Mouse (Mus musculus) stomach, postnatal 0 days (tissue): ENCODE data around the gene Olfr316. TPM values are rescaled to one million over a fixed set of nuclear protein-coding genes. Genes with fewer than 3 reads are reported as not detected.

Experiments
- ATAC-seq: fragments of 200-750 bp; cut with Nextera tagmentation; 2 replicates; pipeline ENCODE4 v1.8.0; 2017; ENCODE audit not compliant: low FRiP score, low TSS enrichment
- DNase-seq: peaks from one replicate; pipeline ENCODE4 v3.0.0-alpha.2; 2016; ENCODE audit warnings: low spot score
- H3K27ac ChIP-seq: fragments of 300-500 bp; sonication (generic); replicated peaks from 2 replicates; pipeline ENCODE4 v1.5.1; 2014; ENCODE audit warnings: mild to moderate bottlenecking, control low read depth
- H3K27me3 ChIP-seq: fragments of 300-500 bp; sonication (generic); 2 replicates; pipeline ENCODE4 v1.6.1; 2014; ENCODE audit warnings: low read length; ENCODE audit not compliant: control insufficient read depth, insufficient read depth
- H3K36me3 ChIP-seq: fragments of 300-500 bp; sonication (generic); 2 replicates; pipeline ENCODE4 v1.6.1; 2014; ENCODE audit warnings: low read length, mixed read lengths; ENCODE audit not compliant: control insufficient read depth, insufficient read depth
- H3K4me1 ChIP-seq: fragments of 300-500 bp; sonication (generic); replicated peaks from 2 replicates; pipeline ENCODE4 v1.6.1; 2014; ENCODE audit warnings: antibody characterized with exemption; ENCODE audit not compliant: control insufficient read depth, insufficient read depth
- H3K4me2 ChIP-seq: fragments of 300-500 bp; sonication (generic); replicated peaks from 2 replicates; pipeline ENCODE4 v1.6.1; 2014; ENCODE audit warnings: low read depth, mild to moderate bottlenecking, control low read depth, moderate library complexity
- H3K4me3 ChIP-seq: fragments of 300-500 bp; sonication (generic); 2 replicates; pipeline ENCODE4 v1.5.1; 2014; ENCODE audit warnings: low read depth, low read length, control low read depth
- H3K9ac ChIP-seq: fragments of 300-500 bp; sonication (generic); 2 replicates; pipeline ENCODE4 v1.6.1; 2014; ENCODE audit warnings: mild to moderate bottlenecking, low read length, control low read depth, mixed read lengths
- H3K9me3 ChIP-seq: fragments of 300-500 bp; sonication (generic); 2 replicates; pipeline ENCODE4 v1.6.1; 2016; ENCODE audit warnings: low read length; ENCODE audit not compliant: control insufficient read depth
- CTCF ChIP-seq: IDR thresholded peaks from 2 replicates; pipeline ENCODE4 v1.5.1; 2016; ENCODE audit warnings: antibody characterized with exemption, low read depth, mild to moderate bottlenecking, moderate library complexity
- EP300 ChIP-seq: optimal IDR thresholded peaks from 2 replicates; pipeline ENCODE3; 2016; ENCODE audit warnings: antibody characterized with exemption
- WGBS: fragments of 180-500 bp; shearing (Covaris S2); extraction: QIAGEN DNeasy Blood & Tissue Kit; methylation state at CpG from one replicate; pipeline ENCODE4 v1.1.7; 2014; 5-methylcytosine and 5-hydroxymethylcytosine counted together
- polyA plus RNA-seq: library from polyadenylated mRNA; unstranded; fragments of >200 nt; fragmentation: Nextera tagmentation; extraction: Ambion mirVana; gene quantifications from 2 replicates; pipeline ENCODE4 v1.2.1, GENCODE M21; 2015

Gene Olfr316
- polyA plus RNA-seq, 1 experiment from 2014 or later, result not detected

- Histone ChIP-seq H3K9me3 (no peaks in the 10 kb centered on the region), H3K4me3 (no peak overlapping the region), H3K4me2 (no peak overlapping the region), H3K27me3 (no peaks in the 10 kb centered on the region), H3K36me3 (no peaks in the 10 kb centered on the region), H3K27ac (no peak overlapping the region), H3K9ac (no peak overlapping the region), H3K4me1 (no peaks in the 10 kb centered on the region; the same call in 1 of the 2 replicates)
- TF ChIP-seq CTCF (no peak), EP300 (no peak)
- WGBS, result 71% methylated on average over 7 of the region's 7 CpGs
- peak; percentile 9 for DNase-seq
- ATAC-seq, result no peak
Measured at GRCm38 (mm10) chr11:58796850-58797249, 44.3 kb downstream of the Olfr316 start.

- no peaks in the 10 kb centered on the region; the same call in 1 of the 2 replicates for H3K4me1 ChIP-seq
- no peak overlapping the region for H3K27ac ChIP-seq
- no peaks in the 10 kb centered on the region for H3K27me3 ChIP-seq
- no peak overlapping the region for H3K4me3 ChIP-seq
- TF ChIP-seq EP300, result no peak
- ATAC-seq, result no peak
- H3K36me3 ChIP-seq, result no peaks in the 10 kb centered on the region
- no peak overlapping the region for H3K4me2 ChIP-seq
- 67% methylated on average over 5 of the region's 5 CpGs for WGBS
- peak; percentile 10 for DNase-seq
- H3K9me3 ChIP-seq, result no peaks in the 10 kb centered on the region
- no peak overlapping the region for H3K9ac ChIP-seq
Measured at GRCm38 (mm10) chr11:58799747-58800146, 47.2 kb downstream of the Olfr316 start.

DNA sequence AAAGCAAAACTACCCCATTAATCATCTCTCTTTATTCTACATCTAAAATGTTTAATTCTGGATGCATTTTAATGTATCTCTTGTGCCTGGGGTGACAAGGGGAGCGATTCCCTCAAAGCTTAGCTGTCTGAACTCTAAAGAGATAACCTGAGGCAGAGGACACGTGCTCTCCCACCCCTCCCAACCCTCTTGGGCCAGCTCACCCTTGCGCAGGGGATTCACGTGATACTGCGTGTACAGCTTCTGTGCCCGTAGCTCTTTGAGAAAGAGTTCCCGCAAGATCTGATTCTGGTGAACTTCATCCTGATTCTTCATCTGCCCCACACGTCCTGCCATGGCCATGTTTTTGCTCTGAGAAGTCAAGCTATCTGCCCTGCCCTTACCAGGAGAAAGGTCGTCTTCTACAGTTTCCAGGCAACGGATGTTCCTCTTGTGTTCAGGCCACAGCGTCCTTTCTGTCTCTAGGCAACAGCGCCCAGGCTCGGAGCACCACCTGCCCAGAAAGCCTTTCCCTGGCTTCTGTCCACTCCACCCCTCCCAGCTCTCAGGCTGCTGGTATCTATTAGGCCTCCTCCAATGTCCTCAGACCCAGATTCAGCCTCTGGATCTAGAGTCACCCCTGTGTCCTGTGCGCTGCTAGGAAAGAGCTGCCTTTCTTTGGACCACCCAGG is 49.2 kb downstream of the Olfr316 start, which contains the start of gene Fam183b:
Fam183b (minus strand) TSS at position 403 of the 671 bp plus-strand sequence.
- H3K27me3 ChIP-seq, result no peaks in the 10 kb centered on the region
- peak within 1 kb of the TSS; percentile 6 for H3K4me2 ChIP-seq
- 18% methylated on average over 14 of the region's 14 CpGs for WGBS
- no peaks in the 10 kb centered on the region for H3K36me3 ChIP-seq
- peak; percentile 66; the same call in 1 of the 2 replicates for ATAC-seq
- no peaks in the 10 kb centered on the region; the same call in 1 of the 2 replicates for H3K4me1 ChIP-seq
- H3K9ac ChIP-seq, result no peak within 1 kb of the TSS
- DNase-seq, result peak; percentile 57
- no peak within 1 kb of the TSS for H3K4me3 ChIP-seq
- H3K9me3 ChIP-seq, result no peaks in the 10 kb centered on the region
- no peak within 1 kb of the TSS for H3K27ac ChIP-seq
- TF ChIP-seq CTCF (no peak), EP300 (no peak)

DNA sequence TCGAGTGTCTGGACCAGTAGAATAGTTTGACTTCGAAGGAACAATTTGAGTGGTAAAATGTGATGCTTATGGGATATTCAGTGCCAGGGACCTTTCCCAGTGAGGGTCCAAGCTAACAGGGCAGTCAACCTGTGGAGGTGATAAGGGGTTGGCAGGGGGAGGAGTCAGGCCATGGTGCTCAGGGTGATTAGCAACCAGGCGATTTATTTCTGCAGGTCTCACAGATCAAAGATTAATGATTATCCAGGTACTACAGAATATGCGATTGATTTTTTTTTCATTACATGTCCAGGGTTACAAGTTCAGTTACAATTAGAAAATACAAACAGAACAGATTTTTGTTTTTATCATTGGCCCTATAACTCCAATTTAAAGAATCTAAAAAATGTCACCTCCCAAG is 51.3 kb downstream of the Olfr316 start:
- 29% methylated on average over 4 of the region's 4 CpGs for WGBS
- ATAC-seq (no peak), DNase-seq (no peak)
- Histone ChIP-seq H3K4me2 (no peak overlapping the region), H3K4me1 (no peaks in the 10 kb centered on the region; the same call in 1 of the 2 replicates), H3K27ac (no peak overlapping the region), H3K9me3 (no peaks in the 10 kb centered on the region), H3K36me3 (no peaks in the 10 kb centered on the region), H3K4me3 (no peak overlapping the region), H3K27me3 (no peaks in the 10 kb centered on the region), H3K9ac (no peak overlapping the region)
- TF ChIP-seq EP300, result no peak
- no peak for TF ChIP-seq CTCF

DNA sequence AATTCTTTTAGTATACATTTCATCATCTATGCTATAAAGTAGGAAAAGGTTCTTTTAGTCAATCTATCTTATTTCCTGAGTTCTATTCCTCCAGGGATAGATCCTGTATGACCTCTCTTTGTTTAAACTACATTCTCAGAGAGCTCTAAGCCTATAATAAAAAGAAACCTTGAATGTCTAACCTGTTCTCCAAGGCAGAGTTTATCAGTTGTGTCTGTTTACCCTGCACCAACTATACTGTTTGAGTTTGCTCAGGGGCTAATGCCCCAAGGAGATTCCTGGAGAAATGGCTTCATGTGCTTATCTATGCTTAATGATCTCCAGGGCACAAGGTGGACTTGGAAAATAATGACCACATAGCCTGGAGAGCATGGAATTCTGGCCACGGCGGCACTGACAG is 51.9 kb downstream of the Olfr316 start:
- ATAC-seq (0 out of 2 replicates have a peak, but pooled peaks have one; percentile 49), DNase-seq (peak; percentile 27)
- Histone ChIP-seq H3K27me3 (no peaks in the 10 kb centered on the region), H3K4me2 (no peak overlapping the region), H3K9me3 (no peaks in the 10 kb centered on the region), H3K4me1 (no peaks in the 10 kb centered on the region; the same call in 1 of the 2 replicates), H3K36me3 (no peaks in the 10 kb centered on the region), H3K27ac (no peak overlapping the region), H3K4me3 (no peak overlapping the region), H3K9ac (no peak overlapping the region)
- TF ChIP-seq EP300 (no peak), CTCF (no peak)
- 21% methylated on average over 2 of the region's 2 CpGs for WGBS

Other genes with a start within 250 kb of the Olfr316 start
- not detected in 2 replicates for gene Olfr330, start 217.9 kb upstream of the Olfr316 start, polyA plus RNA-seq
- gene Olfr329-ps, start 206.3 kb upstream of the Olfr316 start, polyA plus RNA-seq, result not detected in 2 replicates
- 0.04 TPM in 1 of 2 replicates, not detected in the other for gene Olfr328, start 197.1 kb upstream of the Olfr316 start, polyA plus RNA-seq
- gene Olfr224, start 182.2 kb upstream of the Olfr316 start, polyA plus RNA-seq, result not detected in 2 replicates
- gene Olfr325, start 175.0 kb upstream of the Olfr316 start, polyA plus RNA-seq, result not detected in 2 replicates
- not detected in 2 replicates for gene Olfr324, start 157.6 kb upstream of the Olfr316 start, polyA plus RNA-seq
- 1,000 and 1,066 TPM in 2 replicates for gene 2210407C18Rik, start 136.7 kb upstream of the Olfr316 start, polyA plus RNA-seq
- 0.29 and 0.46 TPM in 2 replicates for gene Olfr323, start 122.2 kb upstream of the Olfr316 start, polyA plus RNA-seq
- 1.5 and 1.9 TPM in 2 replicates for gene Trim58, start 112.3 kb upstream of the Olfr316 start, polyA plus RNA-seq
- gene Olfr322, start 94.0 kb upstream of the Olfr316 start, polyA plus RNA-seq, result not detected in 2 replicates
- not detected in 2 replicates for gene Olfr320, start 71.6 kb upstream of the Olfr316 start, polyA plus RNA-seq
- gene Olfr319, start 53.6 kb upstream of the Olfr316 start, polyA plus RNA-seq, result not detected in 2 replicates
- gene Olfr318, start 28.7 kb upstream of the Olfr316 start, polyA plus RNA-seq, result not detected in 2 replicates
- 0.06 TPM in 1 of 2 replicates, not detected in the other for gene Olfr317, start 13.5 kb upstream of the Olfr316 start, polyA plus RNA-seq
- not detected in 2 replicates for gene Olfr315, start 20.5 kb downstream of the Olfr316 start, polyA plus RNA-seq
- not detected in 2 replicates for gene Olfr314, start 30.2 kb downstream of the Olfr316 start, polyA plus RNA-seq
- 3.1 and 3.7 TPM in 2 replicates for gene Fam183b, start 49.2 kb downstream of the Olfr316 start, polyA plus RNA-seq
- not detected in 2 replicates for gene Olfr313, start 62.3 kb downstream of the Olfr316 start, polyA plus RNA-seq
- 0.04 TPM in 1 of 2 replicates, not detected in the other for gene Olfr312, start 76.5 kb downstream of the Olfr316 start, polyA plus RNA-seq
- 0.08 TPM in 1 of 2 replicates, not detected in the other for gene Olfr311, start 86.5 kb downstream of the Olfr316 start, polyA plus RNA-seq
- gene Gm12258, start 94.4 kb downstream of the Olfr316 start, polyA plus RNA-seq, result 2.4 and 2.6 TPM in 2 replicates
- gene 2810021J22Rik, start 114.5 kb downstream of the Olfr316 start, polyA plus RNA-seq, result 2.6 and 3.2 TPM in 2 replicates
- gene Zfp39, start 151.5 kb downstream of the Olfr316 start, polyA plus RNA-seq, result 1.6 and 1.9 TPM in 2 replicates
- 0.04 TPM in 1 of 2 replicates, not detected in the other for gene Btnl10, start 165.2 kb downstream of the Olfr316 start, polyA plus RNA-seq
- gene Rnf187, start 186.2 kb downstream of the Olfr316 start, polyA plus RNA-seq, result 136 and 140 TPM in 2 replicates
- gene Hist3h2ba, start 196.2 kb downstream of the Olfr316 start, polyA plus RNA-seq, result 7.5 and 8.9 TPM in 2 replicates
- 18.7 and 19.1 TPM in 2 replicates for gene Hist3h2a, start 202.0 kb downstream of the Olfr316 start, polyA plus RNA-seq
- gene Trim17, start 202.0 kb downstream of the Olfr316 start, polyA plus RNA-seq, result 0.05 and 0.08 TPM in 2 replicates
- gene Trim11, start 225.4 kb downstream of the Olfr316 start, polyA plus RNA-seq, result 9.9 and 11.0 TPM in 2 replicates